Mouse (Mus musculus): ENCODE measurements around the gene Cbln4. TPM values are rescaled to one million over a fixed set of nuclear protein-coding genes. Genes with fewer than 3 reads are reported as not detected.

Gene Cbln4
- total RNA-seq, 2 experiments from 2014 or later: not detected

Other genes starting within 250 kb of the Cbln4 start
- not detected for gene Mc3r, start 205.0 kb upstream of the Cbln4 start, total RNA-seq (2021)

Data from heart, postnatal 10 days (tissue).